Mouse (Mus musculus) cerebellum, postnatal 4 days (tissue): ENCODE measurements around the gene Snx5.

Source experiments
- DNase-seq, 2 experiments: peaks; one replicate each; pipeline ENCODE4 v3.0.0; 2022; ENCODE audit warnings: low spot score in 2 of 2, mixed read lengths in 1 of 2

Gene Snx5

GRCm38 (mm10) chr2:144270507-144271420 lies at the start of gene Snx5, which contains the start of gene Mgme1:
Snx5 (minus strand) TSS chr2:144270906.
Mgme1 (plus strand) TSS chr2:144270663.
- peak; percentile 82 to 93 for DNase-seq

- no peak for DNase-seq
Observed at GRCm38 (mm10) chr2:144311372-144311771, 40.7 kb upstream of the Snx5 start.

- DNase-seq: no peak
Observed at GRCm38 (mm10) chr2:144310273-144310672, 39.6 kb upstream of the Snx5 start.

- DNase-seq: no peak
Observed at GRCm38 (mm10) chr2:144308561-144308960, 37.9 kb upstream of the Snx5 start.

GRCm38 (mm10) chr2:144305721-144306294 lies 35.1 kb upstream of the Snx5 start:
- no peak for DNase-seq

- no peak for DNase-seq
Observed at GRCm38 (mm10) chr2:144301101-144301500, 30.4 kb upstream of the Snx5 start.

GRCm38 (mm10) chr2:144299749-144300669 lies 29.3 kb upstream of the Snx5 start:
- no peak for DNase-seq

- no peak for DNase-seq
Observed at GRCm38 (mm10) chr2:144295145-144295735, 24.5 kb upstream of the Snx5 start.

GRCm38 (mm10) chr2:144291600-144292305 lies 21.0 kb upstream of the Snx5 start:
- no peak for DNase-seq

- DNase-seq: no peak
Observed at GRCm38 (mm10) chr2:144290321-144290720, 19.6 kb upstream of the Snx5 start.

GRCm38 (mm10) chr2:144281417-144281816 lies 10.7 kb upstream of the Snx5 start:
- DNase-seq: no peak

- DNase-seq: no peak
Observed at GRCm38 (mm10) chr2:144280568-144280967, 9.9 kb upstream of the Snx5 start.

GRCm38 (mm10) chr2:144279742-144280141 lies 9.0 kb upstream of the Snx5 start:
- DNase-seq: peak in 1 of 2 experiments; percentile 16

- DNase-seq: no peak
Observed at GRCm38 (mm10) chr2:144276885-144277284, 6.2 kb upstream of the Snx5 start.

GRCm38 (mm10) chr2:144274741-144275140 lies 4.0 kb upstream of the Snx5 start:
- no peak for DNase-seq

GRCm38 (mm10) chr2:144272088-144272487 lies 1.4 kb upstream of the Snx5 start:
- DNase-seq: no peak

- no peak for DNase-seq
Observed at GRCm38 (mm10) chr2:144269679-144270475, 829 bp downstream of the Snx5 start.

- no peak for DNase-seq
Observed at GRCm38 (mm10) chr2:144269306-144269650, 1.4 kb downstream of the Snx5 start.

- DNase-seq: no peak
Observed at GRCm38 (mm10) chr2:144268446-144269305, 2.0 kb downstream of the Snx5 start.
